Mouse (Mus musculus): ENCODE data around the gene Tas1r1. TPM values are rescaled to one million over a fixed set of nuclear protein-coding genes. Genes with fewer than 3 reads are reported as not detected.

The Tas1r1 gene
- total RNA-seq, 1 experiment = 1.9 TPM

DNA sequence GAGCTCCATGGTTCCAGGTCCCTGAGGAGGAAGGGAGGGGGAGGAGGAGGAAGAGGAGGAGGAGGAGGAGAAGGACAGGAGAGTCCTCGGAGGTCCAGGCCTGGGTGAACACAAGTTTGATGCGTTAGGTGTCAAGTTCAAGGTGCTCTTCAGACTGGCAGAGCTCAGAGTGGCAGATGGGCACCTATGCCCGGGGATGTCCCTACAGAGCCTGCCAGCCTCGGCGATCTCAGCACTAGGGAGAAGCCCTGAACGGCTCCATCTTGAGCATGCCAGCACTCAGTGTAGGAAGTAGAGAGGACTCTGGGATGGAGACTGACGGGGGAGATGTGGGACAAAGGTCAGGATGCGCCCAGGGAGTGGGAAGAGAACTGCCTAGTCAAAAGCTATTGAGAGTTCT lies 51.7 kb downstream of the Tas1r1 start:
- peaks cover 0 to 34% of the 10 kb centered on the region in 2 experiments; a peak in 3 of 4 replicates for H3K4me1 ChIP-seq (ENCODE audit: control insufficient read depth in 2 of 2, insufficient read depth in 2 of 2, low read length in 2 of 2, poor library complexity in 1 of 2)
- H3K4me3 ChIP-seq (ENCODE audit: insufficient read depth in 1 of 2, low read depth in 1 of 2, low read length in 2 of 2, poor library complexity in 1 of 2, severe bottlenecking in 1 of 2) = no peak overlapping the region
- TF ChIP-seq MAFK (IDR thresholded peaks at IDR 0.05; ENCODE audit: insufficient read depth, low read depth, low read length) = no peak
- H3K36me3 ChIP-seq (ENCODE audit: control insufficient read depth, insufficient read depth, low read length, poor library complexity, severe bottlenecking) = peaks cover 19% of the 10 kb centered on the region
- no peak for DNase-seq (ENCODE audit: low read depth, low spot score)
- H3K27ac ChIP-seq (ENCODE audit: insufficient read depth, low read depth, low read length, poor library complexity, severe bottlenecking) = no peak overlapping the region
- no peaks in the 10 kb centered on the region for H3K9me3 ChIP-seq (ENCODE audit: control insufficient read depth, insufficient read depth, low read depth, low read length)
- no peak overlapping the region for H3K9ac ChIP-seq (ENCODE audit: insufficient read depth, low read depth, low read length, poor library complexity, severe bottlenecking)
- in situ Hi-C loops (cut with MboI; ENCODE audit: low sequenced_read_pairs in 2 of 2, unreplicated experiment in 2 of 2) = no loop called here

GRCm38 (mm10) chr4:151985886-151986285 lies 52.5 kb downstream of the Tas1r1 start:
- Histone ChIP-seq H3K9me3 (ENCODE audit: control insufficient read depth, insufficient read depth, low read depth, low read length) (no peaks in the 10 kb centered on the region), H3K4me3 (ENCODE audit: insufficient read depth in 1 of 2, low read depth in 1 of 2, low read length in 2 of 2, poor library complexity in 1 of 2, severe bottlenecking in 1 of 2) (no peak overlapping the region), H3K27ac (ENCODE audit: insufficient read depth, low read depth, low read length, poor library complexity, severe bottlenecking) (no peak overlapping the region), H3K4me1 (ENCODE audit: control insufficient read depth in 2 of 2, insufficient read depth in 2 of 2, low read length in 2 of 2, poor library complexity in 1 of 2) (peaks cover 0 to 29% of the 10 kb centered on the region in 2 experiments; a peak in 3 of 4 replicates), H3K9ac (ENCODE audit: insufficient read depth, low read depth, low read length, poor library complexity, severe bottlenecking) (no peak overlapping the region), H3K36me3 (ENCODE audit: control insufficient read depth, insufficient read depth, low read length, poor library complexity, severe bottlenecking) (peaks cover 15% of the 10 kb centered on the region)
- no peak for DNase-seq (ENCODE audit: low read depth, low spot score)
- TF ChIP-seq CHD2 (IDR thresholded peaks at IDR 0.05; ENCODE audit: low read depth, low read length) = no peak
- no peak for TF ChIP-seq MAFK (IDR thresholded peaks at IDR 0.05; ENCODE audit: insufficient read depth, low read depth, low read length)
- no peak for TF ChIP-seq HCFC1 (IDR thresholded peaks at IDR 0.05; ENCODE audit: borderline replicate concordance, insufficient read depth, low read length)
- TF ChIP-seq ZNF384 (IDR thresholded peaks at IDR 0.05; ENCODE audit: low read depth, low read length) = no peak
- no peak for TF ChIP-seq ZC3H11A (IDR thresholded peaks at IDR 0.05; ENCODE audit: borderline replicate concordance, low read depth, low read length)
- in situ Hi-C loops (cut with MboI; ENCODE audit: low sequenced_read_pairs in 2 of 2, unreplicated experiment in 2 of 2) = no loop called here

DNA sequence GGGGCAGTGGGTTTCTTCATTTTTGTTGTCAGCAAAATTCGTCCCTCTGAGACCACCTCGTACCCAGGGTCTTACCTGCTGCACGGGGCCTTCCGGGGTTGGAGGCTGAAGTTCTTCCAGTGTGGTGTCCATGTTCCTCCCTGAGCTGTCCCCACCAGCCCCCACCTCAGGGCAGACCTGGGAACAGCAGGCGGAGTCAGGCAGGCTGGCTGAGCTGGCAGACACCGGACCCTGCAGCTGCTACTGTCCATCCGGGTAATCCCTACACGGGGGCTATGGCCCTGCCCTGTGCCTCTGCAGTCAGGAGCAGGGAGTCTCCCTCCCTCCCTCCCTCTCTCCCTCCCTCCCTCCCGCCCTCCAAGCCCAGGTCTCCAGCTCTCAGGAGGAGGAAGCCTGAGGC lies 54.8 kb downstream of the Tas1r1 start:
- no peak for DNase-seq (ENCODE audit: low read depth, low spot score)
- H3K9ac ChIP-seq (ENCODE audit: insufficient read depth, low read depth, low read length, poor library complexity, severe bottlenecking) = 0 out of 2 replicates have a peak overlapping the region, but pooled peaks have one; percentile 21
- H3K4me1 ChIP-seq (ENCODE audit: control insufficient read depth in 2 of 2, insufficient read depth in 2 of 2, low read length in 2 of 2, poor library complexity in 1 of 2) = peaks cover 0 to 23% of the 10 kb centered on the region in 2 experiments; a peak in 3 of 4 replicates
- no peak for TF ChIP-seq CHD2 (IDR thresholded peaks at IDR 0.05; ENCODE audit: low read depth, low read length)
- TF ChIP-seq ZNF384 (IDR thresholded peaks at IDR 0.05; ENCODE audit: low read depth, low read length) = no peak
- no peak for TF ChIP-seq HCFC1 (IDR thresholded peaks at IDR 0.05; ENCODE audit: borderline replicate concordance, insufficient read depth, low read length)
- TF ChIP-seq MAFK (IDR thresholded peaks at IDR 0.05; ENCODE audit: insufficient read depth, low read depth, low read length) = no peak
- no peak for TF ChIP-seq ZC3H11A (IDR thresholded peaks at IDR 0.05; ENCODE audit: borderline replicate concordance, low read depth, low read length)
- H3K9me3 ChIP-seq (ENCODE audit: control insufficient read depth, insufficient read depth, low read depth, low read length) = no peaks in the 10 kb centered on the region
- peaks cover 29% of the 10 kb centered on the region for H3K36me3 ChIP-seq (ENCODE audit: control insufficient read depth, insufficient read depth, low read length, poor library complexity, severe bottlenecking)
- in situ Hi-C loops (cut with MboI; ENCODE audit: low sequenced_read_pairs in 2 of 2, unreplicated experiment in 2 of 2) = no loop called here
- peak overlapping the region in 1 of 2 experiments; percentile 36; a peak in 1 of 4 replicates for H3K4me3 ChIP-seq (ENCODE audit: insufficient read depth in 1 of 2, low read depth in 1 of 2, low read length in 2 of 2, poor library complexity in 1 of 2, severe bottlenecking in 1 of 2)
- H3K27ac ChIP-seq (ENCODE audit: insufficient read depth, low read depth, low read length, poor library complexity, severe bottlenecking) = no peak overlapping the region

DNA sequence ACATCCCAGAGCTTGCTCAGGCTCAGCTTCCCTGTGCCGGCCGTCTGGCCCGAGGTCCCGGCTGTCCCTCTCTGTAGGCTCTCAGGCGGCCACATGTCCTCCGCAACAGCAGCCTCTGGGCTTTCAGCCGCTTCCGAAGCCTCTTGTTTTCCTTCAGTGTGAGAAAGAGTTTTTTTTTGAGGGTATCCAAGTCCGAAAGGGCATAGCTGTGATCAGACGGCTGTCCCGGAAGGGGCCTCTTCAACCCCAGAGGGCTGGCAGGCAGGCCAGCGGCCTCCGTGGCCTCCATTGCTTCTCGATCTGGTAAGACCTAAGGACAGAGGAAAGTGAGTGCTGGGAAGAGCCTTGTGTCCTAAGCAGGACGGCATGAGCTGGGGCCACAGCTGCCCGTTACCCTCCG lies 55.3 kb downstream of the Tas1r1 start:
- no peaks in the 10 kb centered on the region for H3K9me3 ChIP-seq (ENCODE audit: control insufficient read depth, insufficient read depth, low read depth, low read length)
- in situ Hi-C loops (cut with MboI; ENCODE audit: low sequenced_read_pairs in 2 of 2, unreplicated experiment in 2 of 2) = no loop called here
- no peak for DNase-seq (ENCODE audit: low read depth, low spot score)
- peaks cover 0 to 22% of the 10 kb centered on the region in 2 experiments; a peak in 3 of 4 replicates for H3K4me1 ChIP-seq (ENCODE audit: control insufficient read depth in 2 of 2, insufficient read depth in 2 of 2, low read length in 2 of 2, poor library complexity in 1 of 2)
- no peak overlapping the region for H3K27ac ChIP-seq (ENCODE audit: insufficient read depth, low read depth, low read length, poor library complexity, severe bottlenecking)
- no peak for TF ChIP-seq ZNF384 (IDR thresholded peaks at IDR 0.05; ENCODE audit: low read depth, low read length)
- no peak for TF ChIP-seq HCFC1 (IDR thresholded peaks at IDR 0.05; ENCODE audit: borderline replicate concordance, insufficient read depth, low read length)
- TF ChIP-seq ZC3H11A (IDR thresholded peaks at IDR 0.05; ENCODE audit: borderline replicate concordance, low read depth, low read length) = no peak
- TF ChIP-seq MAFK (IDR thresholded peaks at IDR 0.05; ENCODE audit: insufficient read depth, low read depth, low read length) = no peak
- no peak for TF ChIP-seq CHD2 (IDR thresholded peaks at IDR 0.05; ENCODE audit: low read depth, low read length)
- H3K36me3 ChIP-seq (ENCODE audit: control insufficient read depth, insufficient read depth, low read length, poor library complexity, severe bottlenecking) = peaks cover 32% of the 10 kb centered on the region
- no peak overlapping the region for H3K9ac ChIP-seq (ENCODE audit: insufficient read depth, low read depth, low read length, poor library complexity, severe bottlenecking)
- no peak overlapping the region for H3K4me3 ChIP-seq (ENCODE audit: insufficient read depth in 1 of 2, low read depth in 1 of 2, low read length in 2 of 2, poor library complexity in 1 of 2, severe bottlenecking in 1 of 2)

GRCm38 (mm10) chr4:151981363-151981762 lies 57.0 kb downstream of the Tas1r1 start:
- Histone ChIP-seq H3K4me1 (ENCODE audit: control insufficient read depth in 2 of 2, insufficient read depth in 2 of 2, low read length in 2 of 2, poor library complexity in 1 of 2) (peaks cover 0 to 17% of the 10 kb centered on the region in 2 experiments; a peak in 3 of 4 replicates), H3K4me3 (ENCODE audit: insufficient read depth in 1 of 2, low read depth in 1 of 2, low read length in 2 of 2, poor library complexity in 1 of 2, severe bottlenecking in 1 of 2) (peak overlapping the region in 1 of 2 experiments; percentile 16; a peak in 1 of 4 replicates), H3K9me3 (ENCODE audit: control insufficient read depth, insufficient read depth, low read depth, low read length) (no peaks in the 10 kb centered on the region), H3K27ac (ENCODE audit: insufficient read depth, low read depth, low read length, poor library complexity, severe bottlenecking) (no peak overlapping the region), H3K36me3 (ENCODE audit: control insufficient read depth, insufficient read depth, low read length, poor library complexity, severe bottlenecking) (peaks cover 40% of the 10 kb centered on the region), H3K9ac (ENCODE audit: insufficient read depth, low read depth, low read length, poor library complexity, severe bottlenecking) (no peak overlapping the region)
- DNase-seq (ENCODE audit: low read depth, low spot score) = peak; percentile 61
- TF ChIP-seq HCFC1 (IDR thresholded peaks at IDR 0.05; ENCODE audit: borderline replicate concordance, insufficient read depth, low read length) (no peak), ZC3H11A (IDR thresholded peaks at IDR 0.05; ENCODE audit: borderline replicate concordance, low read depth, low read length) (peak; percentile 49; the same call in 1 of the 2 replicates), ZNF384 (IDR thresholded peaks at IDR 0.05; ENCODE audit: low read depth, low read length) (no peak), MAFK (IDR thresholded peaks at IDR 0.05; ENCODE audit: insufficient read depth, low read depth, low read length) (no peak), CHD2 (IDR thresholded peaks at IDR 0.05; ENCODE audit: low read depth, low read length) (no peak)
- in situ Hi-C loops (cut with MboI; ENCODE audit: low sequenced_read_pairs in 2 of 2, unreplicated experiment in 2 of 2) = no loop called here
